27 mouse cellular contexts compared by ENCODE assay signal in the genomic region with DNA sequence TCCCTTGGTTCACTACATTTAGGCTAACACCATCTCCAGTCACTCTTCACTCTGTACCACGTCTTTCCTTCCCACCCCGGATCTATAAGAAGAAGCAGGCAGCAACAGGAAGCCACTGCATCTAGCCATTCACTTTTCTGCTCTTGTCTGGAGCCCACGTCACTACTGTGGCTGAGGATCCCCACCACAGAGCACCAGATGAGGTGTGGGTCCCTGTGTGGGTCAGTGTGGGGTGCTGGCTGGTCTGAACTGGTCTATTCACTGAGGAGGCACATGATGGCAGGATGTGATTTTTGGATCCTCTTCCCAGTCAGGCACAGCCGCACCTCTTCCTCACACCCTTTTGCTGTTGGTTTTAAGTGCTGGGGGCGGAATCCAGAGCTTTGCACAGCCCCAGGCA. TPM values are rescaled to one million over a fixed set of nuclear protein-coding genes. Genes with fewer than 3 reads are reported as not detected.
DNase-seq lines count a peak whose midpoint lies in the region; ATAC-seq and TF ChIP-seq lines count a peak whose summit lies in the region.
"Had no signal": no experiment of that assay in that cellular context is flagged by ENCODE, and none has a peak within 500 bp of the region (broad histone marks: within the 10 kb centered on the region; RNA-seq: fewer than 3 reads in every experiment).

No protein-coding gene starts in this region.

- no peak overlapping the region for H3K4me3 ChIP-seq in heart, embryonic 10.5 days
- no peak overlapping the region for H3K4me3 ChIP-seq in forebrain, embryonic 14.5 days (ENCODE audit: low read depth, low read length)
- H3K4me3 ChIP-seq in midbrain, postnatal 0 days (ENCODE audit: low read depth, low read length), result no peak overlapping the region
- no peak overlapping the region for H3K4me3 ChIP-seq in liver, embryonic 11.5 days (ENCODE audit: low read depth, low read length)
- H3K4me3 ChIP-seq: gastrocnemius, adult 2 months; heart, embryonic 15.5 days; hindbrain, embryonic 15.5 days; limb, embryonic 13.5 days; lung, embryonic 15.5 days; myocyte had no signal

- DNase-seq in heart, embryonic 10.5 days (ENCODE audit: low spot score), result peak; percentile 69
- DNase-seq in heart, adult 9 months (ENCODE audit: low spot score in 2 of 2), result no peak
- DNase-seq in CD4-positive helper T cell, adult 2 months (ENCODE audit: low read depth, low spot score), result peak; percentile 15
- no peak for DNase-seq in forebrain, embryonic 14.5 days (ENCODE audit: low spot score)
- no peak for DNase-seq in midbrain, postnatal 0 days (ENCODE audit: low spot score)
- DNase-seq in liver, embryonic 11.5 days (ENCODE audit: low spot score), result no peak
- DNase-seq: adrenal gland, postnatal 36 days; cerebellum, postnatal 14 days; embryo, embryonic 11 days; forebrain, postnatal 0 days; gastrocnemius, adult 2 months; heart, postnatal 4 days; kidney, adult 11 months; layer of hippocampus, postnatal 36 days; lung, postnatal 4 days; midbrain, embryonic 14.5 days; retina, postnatal 1 day; right cerebral cortex, postnatal 4 days had no signal

- 68% methylated on average over 5 of the region's 5 CpGs for WGBS in heart, embryonic 10.5 days
- 82% methylated on average over 5 of the region's 5 CpGs for WGBS in forebrain, embryonic 14.5 days
- 81% methylated on average over 5 of the region's 5 CpGs for WGBS in midbrain, postnatal 0 days
- WGBS in liver, embryonic 11.5 days, result 53% methylated on average over 5 of the region's 5 CpGs

- TF ChIP-seq CTCF in midbrain, postnatal 0 days (IDR thresholded peaks at IDR 0.05), result no peak

- no peaks in the 10 kb centered on the region for H3K9me3 ChIP-seq in heart, embryonic 10.5 days
- H3K9me3 ChIP-seq in forebrain, embryonic 14.5 days (replicated peaks; ENCODE audit: control insufficient read depth, low read length), result no peaks in the 10 kb centered on the region
- H3K9me3 ChIP-seq in midbrain, postnatal 0 days (ENCODE audit: low read length), result no peaks in the 10 kb centered on the region
- H3K9me3 ChIP-seq in liver, embryonic 11.5 days (ENCODE audit: control insufficient read depth, low read length), result no peaks in the 10 kb centered on the region
- H3K9me3 ChIP-seq: heart, embryonic 15.5 days; hindbrain, embryonic 15.5 days; limb, embryonic 13.5 days; lung, embryonic 15.5 days had no signal

- no peaks in the 10 kb centered on the region for H3K36me3 ChIP-seq in heart, embryonic 10.5 days
- H3K36me3 ChIP-seq in forebrain, embryonic 14.5 days (ENCODE audit: control insufficient read depth, insufficient read depth, low read length), result no peaks in the 10 kb centered on the region
- no peaks in the 10 kb centered on the region for H3K36me3 ChIP-seq in midbrain, postnatal 0 days (ENCODE audit: insufficient read depth, low read length)
- H3K36me3 ChIP-seq in liver, embryonic 11.5 days (ENCODE audit: control insufficient read depth, insufficient read depth, low read length), result no peaks in the 10 kb centered on the region
- H3K36me3 ChIP-seq: heart, embryonic 15.5 days; hindbrain, embryonic 15.5 days; limb, embryonic 13.5 days; lung, embryonic 15.5 days had no signal

- no peaks in the 10 kb centered on the region for H3K27me3 ChIP-seq in heart, embryonic 10.5 days (ENCODE audit: insufficient read depth, poor library complexity, severe bottlenecking)
- H3K27me3 ChIP-seq in forebrain, embryonic 14.5 days (replicated peaks; ENCODE audit: control insufficient read depth, insufficient read depth, low read length), result no peaks in the 10 kb centered on the region
- H3K27me3 ChIP-seq in midbrain, postnatal 0 days (ENCODE audit: insufficient read depth, low read length), result no peaks in the 10 kb centered on the region
- no peaks in the 10 kb centered on the region for H3K27me3 ChIP-seq in liver, embryonic 11.5 days (replicated peaks; ENCODE audit: control insufficient read depth, insufficient read depth, low read length)
- H3K27me3 ChIP-seq: heart, embryonic 15.5 days; hindbrain, embryonic 15.5 days; lung, embryonic 15.5 days had no signal

- H3K4me1 ChIP-seq in heart, embryonic 10.5 days, result no peaks in the 10 kb centered on the region
- H3K4me1 ChIP-seq in forebrain, embryonic 14.5 days (ENCODE audit: control insufficient read depth, insufficient read depth, low read length), result no peaks in the 10 kb centered on the region
- no peaks in the 10 kb centered on the region for H3K4me1 ChIP-seq in midbrain, postnatal 0 days (ENCODE audit: insufficient read depth, low read length)
- no peaks in the 10 kb centered on the region for H3K4me1 ChIP-seq in liver, embryonic 11.5 days (replicated peaks; ENCODE audit: control insufficient read depth, insufficient read depth, low read length)
- H3K4me1 ChIP-seq: heart, embryonic 15.5 days; hindbrain, embryonic 15.5 days; limb, embryonic 13.5 days had no signal

- ATAC-seq in activated CD4-positive, CD25-positive, alpha-beta regulatory T cell, adult 4 months, result peak; percentile 41
- ATAC-seq in inflammation-experienced regulatory T-cells, adult 6 months, result peak; percentile 71
- ATAC-seq in forebrain, embryonic 14.5 days, result no peak
- no peak for ATAC-seq in midbrain, postnatal 0 days (ENCODE audit: low FRiP score)
- ATAC-seq in liver, embryonic 11.5 days (replicated peaks; ENCODE audit: low FRiP score), result no peak
- ATAC-seq: forebrain, postnatal 0 days had no signal

- no peak overlapping the region for H3K9ac ChIP-seq in forebrain, embryonic 14.5 days (ENCODE audit: low read length)
- H3K9ac ChIP-seq in midbrain, postnatal 0 days (replicated peaks; ENCODE audit: low read length, poor library complexity, severe bottlenecking), result no peak overlapping the region
- H3K9ac ChIP-seq in liver, embryonic 11.5 days (ENCODE audit: low read depth, low read length), result no peak overlapping the region
- H3K9ac ChIP-seq: forebrain, postnatal 0 days; heart, embryonic 15.5 days; hindbrain, embryonic 15.5 days; limb, embryonic 13.5 days; liver, embryonic 14.5 days; lung, embryonic 15.5 days had no signal

- no peak overlapping the region for H3K27ac ChIP-seq in heart, embryonic 10.5 days
- no peak overlapping the region for H3K27ac ChIP-seq in forebrain, embryonic 14.5 days (ENCODE audit: low read depth, low read length)
- no peak overlapping the region for H3K27ac ChIP-seq in midbrain, postnatal 0 days (ENCODE audit: low read depth, low read length)
- H3K27ac ChIP-seq in liver, embryonic 11.5 days (ENCODE audit: low read depth, low read length), result no peak overlapping the region
- H3K27ac ChIP-seq: gastrocnemius, adult 2 months; heart, embryonic 15.5 days; hindbrain, embryonic 15.5 days; kidney, postnatal 0 days; limb, embryonic 13.5 days; liver, embryonic 14.5 days; lung, embryonic 15.5 days had no signal

- no peak overlapping the region for H3K4me2 ChIP-seq in forebrain, embryonic 14.5 days (ENCODE audit: low read length)
- no peak overlapping the region for H3K4me2 ChIP-seq in midbrain, postnatal 0 days (ENCODE audit: low read depth, low read length, poor library complexity, severe bottlenecking)
- no peak overlapping the region for H3K4me2 ChIP-seq in liver, embryonic 11.5 days
- H3K4me2 ChIP-seq: heart, embryonic 15.5 days; hindbrain, embryonic 15.5 days; limb, embryonic 13.5 days; lung, embryonic 15.5 days had no signal

RNA-seq across cellular contexts. Expression of gene 4930426L09Rik, which starts 59.7 kb away (rescaled TPM):
- polyA plus RNA-seq in heart, embryonic 10.5 days (2016; fragmentation: Nextera tagmentation; extraction: Ambion mirVana), result 0.18 and 0.38 TPM in 2 replicates
- polyA plus RNA-seq in activated CD4-positive, CD25-positive, alpha-beta regulatory T cell, adult 4 months (2017; shearing (Covaris generic)), result 1 to 10 TPM in 1 of 2 experiments, not detected in 1; 1.6 TPM
- under 1 TPM; 0.33 to 0.99 (median 0.41) TPM for polyA plus RNA-seq in inflammation-experienced regulatory T-cells, adult 6 months (2017; shearing (Covaris generic))
- 0.30 and 0.58 TPM in 2 replicates for polyA plus RNA-seq in forebrain, embryonic 14.5 days (2014; fragmentation: Nextera tagmentation; extraction: Ambion mirVana)
- total RNA-seq in midbrain, postnatal 0 days (2014; rRNA removed), result 0.61 and 1.1 TPM in 2 replicates
- 0.40 and 0.41 TPM in 2 replicates for polyA plus RNA-seq in midbrain, postnatal 0 days (2015; fragmentation: Nextera tagmentation; extraction: Ambion mirVana)
- polyA plus RNA-seq in liver, embryonic 11.5 days (2014; fragmentation: Nextera tagmentation; extraction: Ambion mirVana), result 0.21 and 0.48 TPM in 2 replicates
- total RNA-seq: gastrocnemius, adult 2 months had no signal

RNA-seq across cellular contexts. Expression of gene Pip4k2a, which starts 59.9 kb away (rescaled TPM):
- 7.4 and 12.0 TPM in 2 replicates for polyA plus RNA-seq in heart, embryonic 10.5 days (2016; fragmentation: Nextera tagmentation; extraction: Ambion mirVana)
- 10 to 100 TPM; 17.7 to 18.7 TPM for polyA plus RNA-seq in activated CD4-positive, CD25-positive, alpha-beta regulatory T cell, adult 4 months (2017; shearing (Covaris generic))
- 10 to 100 TPM; 16.7 to 23.5 (median 18.4) TPM for polyA plus RNA-seq in inflammation-experienced regulatory T-cells, adult 6 months (2017; shearing (Covaris generic))
- polyA plus RNA-seq in forebrain, embryonic 14.5 days (2014; fragmentation: Nextera tagmentation; extraction: Ambion mirVana), result 11.0 and 12.1 TPM in 2 replicates
- total RNA-seq in midbrain, postnatal 0 days (2014; rRNA removed), result 7.1 and 8.4 TPM in 2 replicates
- polyA plus RNA-seq in midbrain, postnatal 0 days (2015; fragmentation: Nextera tagmentation; extraction: Ambion mirVana), result 6.8 and 8.1 TPM in 2 replicates
- polyA plus RNA-seq in liver, embryonic 11.5 days (2014; fragmentation: Nextera tagmentation; extraction: Ambion mirVana), result 20.1 and 20.5 TPM in 2 replicates

Comparison
In these comparisons a context has a peak if more than half of its experiments do, and no peak if none do; other contexts are left out.
1. DNase-seq: peak in heart, embryonic 10.5 days (single experiment) and CD4-positive helper T cell, adult 2 months (single experiment); none in heart, adult 9 months (0 of 2), forebrain, embryonic 14.5 days (single experiment), midbrain, postnatal 0 days (single experiment) and liver, embryonic 11.5 days (single experiment).
2. ATAC-seq: peak in activated CD4-positive, CD25-positive, alpha-beta regulatory T cell, adult 4 months (single experiment) and inflammation-experienced regulatory T-cells, adult 6 months (single experiment); none in forebrain, embryonic 14.5 days (single experiment), midbrain, postnatal 0 days (single experiment) and liver, embryonic 11.5 days (single experiment).